Mouse (Mus musculus) embryonic fibroblast, embryonic 13.5 days (primary cell): Measurements from ENCODE around the gene Acot6.

ENCODE experiments used
- CTCF ChIP-seq: IDR thresholded peaks from 2 replicates; pipeline ENCODE4 v1.5.1; 2011; ENCODE audit warnings: mild to moderate bottlenecking, control low read depth, low read length, moderate library complexity, borderline replicate concordance; ENCODE audit not compliant: insufficient read depth
- POLR2A ChIP-seq: IDR thresholded peaks from 2 replicates; pipeline ENCODE4 v1.6.1; 2011; ENCODE audit warnings: low read depth, mild to moderate bottlenecking, control low read depth, low read length, moderate library complexity

GRCm38 (mm10) chr12:84053173-84053572 lies 47.3 kb upstream of the Acot6 start:
- TF ChIP-seq CTCF (no peak), POLR2A (no peak)
